Mouse (Mus musculus) liver, embryonic 14.5 days (tissue): ENCODE data around the gene Umps. TPM values are rescaled to one million over a fixed set of nuclear protein-coding genes. Genes with fewer than 3 reads are reported as not detected.
A peak's percentile ranks its signal among the peaks of the same experiment; 100 is the strongest.

Experiments
- ATAC-seq: fragments of 200-750 bp; cut with Nextera tagmentation; 2 replicates; pipeline ENCODE4 v1.8.0; 2017; ENCODE audit warnings: moderate number of reproducible peaks, mild to moderate bottlenecking, moderate library complexity; ENCODE audit not compliant: insufficient read depth
- DNase-seq, 3 experiments: peaks; one replicate each; pipeline ENCODE4 v3.0.0-alpha.2; 2012 to 2013; ENCODE audit warnings: low read depth in 3 of 3, low spot score in 3 of 3
- H3K27ac ChIP-seq: fragments of 300-500 bp; sonication (generic); 2 replicates; pipeline ENCODE4 v1.5.1; 2014; ENCODE audit warnings: moderate library complexity, mild to moderate bottlenecking, control low read depth, inconsistent platforms
- H3K27me3 ChIP-seq: fragments of 300-500 bp; sonication (generic); 2 replicates; pipeline ENCODE4 v1.6.1; 2014; ENCODE audit warnings: mild to moderate bottlenecking, low read length, moderate library complexity; ENCODE audit not compliant: control insufficient read depth, insufficient read depth
- H3K36me3 ChIP-seq: fragments of 300-500 bp; sonication (generic); replicated peaks from 2 replicates; pipeline ENCODE4 v1.6.1; 2014; ENCODE audit warnings: low read depth; ENCODE audit not compliant: control insufficient read depth, insufficient read depth
- H3K4me1 ChIP-seq, 2 experiments: fragments of 200-500 bp in 1 of 2; fragments of 300-500 bp in 1 of 2; sonication (generic) in 1 of 2; replicated peaks; 2 replicates each; pipeline ENCODE4 v1.6.1; 2012 to 2014; ENCODE audit warnings: antibody characterized with exemption in 1 of 2, inconsistent platforms in 1 of 2, low read length in 1 of 2; ENCODE audit not compliant: control insufficient read depth in 2 of 2, insufficient read depth in 2 of 2
- H3K4me2 ChIP-seq: fragments of 300-500 bp; sonication (generic); 2 replicates; pipeline ENCODE4 v1.6.1; 2014; ENCODE audit warnings: low read depth, mild to moderate bottlenecking, control low read depth, moderate library complexity
- H3K4me3 ChIP-seq, 2 experiments: fragments of 200-500 bp in 1 of 2; fragments of 300-500 bp in 1 of 2; sonication (generic) in 1 of 2; 2 replicates each; pipeline ENCODE4 v1.5.1; 2012 to 2014; ENCODE audit warnings: low read depth in 2 of 2, low read length in 2 of 2, mild to moderate bottlenecking in 2 of 2, control low read depth in 1 of 2, inconsistent platforms in 1 of 2, moderate library complexity in 1 of 2; ENCODE audit not compliant: insufficient read depth in 1 of 2
- H3K9ac ChIP-seq: fragments of 300-500 bp; sonication (generic); replicated peaks from 2 replicates; pipeline ENCODE4 v1.6.1; 2014; ENCODE audit warnings: mild to moderate bottlenecking, control low read depth, moderate library complexity
- H3K9me3 ChIP-seq: fragments of 300-500 bp; sonication (generic); 2 replicates; pipeline ENCODE4 v1.6.1; 2016; ENCODE audit warnings: low read length, mixed read lengths; ENCODE audit not compliant: control insufficient read depth
- CTCF ChIP-seq: IDR thresholded peaks from 2 replicates; pipeline ENCODE4 v1.5.1; 2016; ENCODE audit warnings: antibody characterized with exemption, low read depth, control low read depth
- EP300 ChIP-seq: IDR thresholded peaks from 2 replicates; pipeline ENCODE4 v1.6.1; 2016; ENCODE audit warnings: antibody characterized with exemption, low read depth
- WGBS: fragments of 180-500 bp; shearing (Covaris S2); extraction: QIAGEN DNeasy Blood & Tissue Kit; methylation state at CpG from one replicate; pipeline ENCODE4 v1.1.7; 2014; ENCODE audit not compliant: insufficient replicate concordance; 5-methylcytosine and 5-hydroxymethylcytosine counted together
- polyA plus RNA-seq, 2 experiments: library from polyadenylated mRNA; depleted of rRNA in 1 of 2; stranded (reverse) in 1 of 2; unstranded in 1 of 2; fragments of >200 nt; fragmentation: Nextera tagmentation in 1 of 2; extraction: Ambion mirVana in 1 of 2; gene quantifications; 2 replicates each; pipeline versions ENCODE4 v1.2.1 to v1.2.3; 2012 to 2014

The Umps gene
- polyA plus RNA-seq, 2 experiments, result 23.7 to 38.9 TPM

DNA sequence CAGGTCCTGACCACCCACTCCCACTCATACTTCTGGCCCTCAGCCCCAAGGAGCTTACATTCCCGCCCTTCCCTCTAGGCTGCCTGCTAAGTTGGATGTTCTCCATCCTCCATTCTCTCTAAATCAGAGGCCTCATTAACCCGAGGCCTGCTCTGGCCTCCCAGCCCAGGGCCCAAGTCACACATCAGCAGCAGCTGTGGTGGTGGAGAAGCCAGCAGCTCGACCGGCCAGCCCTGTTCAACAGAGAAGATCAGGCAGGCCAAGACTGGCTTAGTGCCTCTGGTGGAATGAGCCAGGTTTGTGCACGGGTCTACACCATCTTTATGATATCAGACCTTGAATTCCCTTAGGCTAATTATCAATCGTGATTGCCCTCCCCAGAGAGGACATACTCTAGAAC is 36.1 kb downstream of the Umps start:
- WGBS, result 59% methylated on average over 6 of the region's 6 CpGs
- no peak for DNase-seq
- H3K9ac ChIP-seq, result no peak overlapping the region
- H3K27me3 ChIP-seq, result no peaks in the 10 kb centered on the region
- H3K36me3 ChIP-seq, result no peaks in the 10 kb centered on the region
- H3K27ac ChIP-seq, result no peak overlapping the region
- no peak overlapping the region for H3K4me2 ChIP-seq
- H3K4me1 ChIP-seq, result peaks cover 0 to 11% of the 10 kb centered on the region in 2 experiments; a peak in 1 of 4 replicates
- no peaks in the 10 kb centered on the region for H3K9me3 ChIP-seq
- no peak for TF ChIP-seq EP300
- TF ChIP-seq CTCF, result no peak
- no peak overlapping the region for H3K4me3 ChIP-seq
- ATAC-seq, result no peak

GRCm38 (mm10) chr16:33928788-33929462 is 37.9 kb downstream of the Umps start:
- peaks cover 2 to 14% of the 10 kb centered on the region in 2 experiments; a peak in 2 of 4 replicates for H3K4me1 ChIP-seq
- no peaks in the 10 kb centered on the region for H3K36me3 ChIP-seq
- H3K9ac ChIP-seq, result no peak overlapping the region
- H3K4me2 ChIP-seq, result no peak overlapping the region
- ATAC-seq, result no peak
- no peak for DNase-seq
- no peak overlapping the region for H3K27ac ChIP-seq
- WGBS, result 55% methylated on average over 9 of the region's 9 CpGs
- no peak for TF ChIP-seq EP300
- no peaks in the 10 kb centered on the region for H3K27me3 ChIP-seq
- no peak overlapping the region for H3K4me3 ChIP-seq
- no peaks in the 10 kb centered on the region for H3K9me3 ChIP-seq

GRCm38 (mm10) chr16:33927263-33927824 is 39.5 kb downstream of the Umps start:
- no peak for DNase-seq
- Histone ChIP-seq H3K9me3 (no peaks in the 10 kb centered on the region), H3K27me3 (no peaks in the 10 kb centered on the region), H3K9ac (no peak overlapping the region), H3K27ac (no peak overlapping the region), H3K4me1 (peaks cover 13 to 29% of the 10 kb centered on the region in 2 experiments), H3K36me3 (no peaks in the 10 kb centered on the region), H3K4me3 (no peak overlapping the region), H3K4me2 (no peak overlapping the region)
- no peak for ATAC-seq
- TF ChIP-seq EP300 (no peak), CTCF (no peak)
- 56% methylated on average over 6 of the region's 6 CpGs for WGBS

GRCm38 (mm10) chr16:33923758-33924157 is 43.1 kb downstream of the Umps start:
- Histone ChIP-seq H3K9ac (no peak overlapping the region), H3K4me2 (no peak overlapping the region), H3K4me3 (no peak overlapping the region), H3K9me3 (no peaks in the 10 kb centered on the region), H3K4me1 (peaks cover 13 to 35% of the 10 kb centered on the region in 2 experiments), H3K36me3 (no peaks in the 10 kb centered on the region), H3K27ac (no peak overlapping the region), H3K27me3 (no peaks in the 10 kb centered on the region)
- WGBS, result 18% methylated on average over 8 of the region's 8 CpGs
- TF ChIP-seq CTCF (no peak), EP300 (no peak)
- ATAC-seq, result peak; percentile 67; the same call in 1 of the 2 replicates
- peak in 1 of 3 experiments; percentile 20 for DNase-seq

- H3K9me3 ChIP-seq, result no peaks in the 10 kb centered on the region
- H3K4me2 ChIP-seq, result no peak overlapping the region; the same call in 1 of the 2 replicates
- H3K36me3 ChIP-seq, result no peaks in the 10 kb centered on the region
- no peak overlapping the region for H3K9ac ChIP-seq
- no peak overlapping the region for H3K27ac ChIP-seq
- ATAC-seq (no peak), DNase-seq (no peak)
- TF ChIP-seq EP300, result no peak
- TF ChIP-seq CTCF, result no peak
- H3K4me1 ChIP-seq, result peaks cover 13 to 31% of the 10 kb centered on the region in 2 experiments
- no peak overlapping the region for H3K4me3 ChIP-seq
- no peaks in the 10 kb centered on the region for H3K27me3 ChIP-seq
- 17% methylated on average over 5 of the region's 5 CpGs for WGBS
These were observed 43.9 kb downstream of the Umps start for GRCm38 (mm10) chr16:33923001-33923316.
